Mouse (Mus musculus) heart, postnatal 0 days (tissue): ENCODE measurements around the gene Serpinc1.

Experiments used
- CTCF ChIP-seq: IDR thresholded peaks from 2 replicates; pipeline ENCODE4 v1.5.1; 2016; ENCODE audit warnings: antibody characterized with exemption, control low read depth, low read depth
- EP300 ChIP-seq: IDR thresholded peaks from 2 replicates; pipeline ENCODE4 v1.6.1; 2016; ENCODE audit warnings: antibody characterized with exemption, low read depth

GRCm38 (mm10) chr1:161020051-161020450, 41.7 kb downstream of the Serpinc1 start:
- no peak for TF ChIP-seq CTCF
- no peak for TF ChIP-seq EP300
